Mouse (Mus musculus): ENCODE results near the gene Tbc1d19. TPM values are rescaled to one million over a fixed set of nuclear protein-coding genes. Genes with fewer than 3 reads are reported as not detected.

The Tbc1d19 gene
- 41.7 and 43.2 TPM in 2 replicates for polyA plus RNA-seq (2015; fragmentation: Nextera tagmentation; extraction: Ambion mirVana)

GRCm38 (mm10) chr5:53809115-53809991 lies at the start of gene Tbc1d19:
Gene Tbc1d19, plus strand, starts transcription at chr5:53809606.
- H3K9me3 ChIP-seq (replicated peaks): no peaks in the 10 kb centered on the region
- peak within 1 kb of the TSS; percentile 66 for H3K9ac ChIP-seq
- WGBS: 6% methylated on average over 36 of the region's 36 CpGs
- H3K4me2 ChIP-seq (replicated peaks): peak within 1 kb of the TSS; percentile 54
- H3K4me3 ChIP-seq (replicated peaks): peak within 1 kb of the TSS; percentile 92
- 0 out of 2 replicates have a peak, but pooled peaks cover 8% of the 10 kb centered on the region for H3K4me1 ChIP-seq
- H3K27me3 ChIP-seq: no peaks in the 10 kb centered on the region
- peak; percentile 96 for ATAC-seq (ENCODE audit: insufficient number of reproducible peaks, low FRiP score, low TSS enrichment, low read depth)
- no peak within 1 kb of the TSS for H3K27ac ChIP-seq (replicated peaks)
- no peaks in the 10 kb centered on the region for H3K36me3 ChIP-seq

DNA sequence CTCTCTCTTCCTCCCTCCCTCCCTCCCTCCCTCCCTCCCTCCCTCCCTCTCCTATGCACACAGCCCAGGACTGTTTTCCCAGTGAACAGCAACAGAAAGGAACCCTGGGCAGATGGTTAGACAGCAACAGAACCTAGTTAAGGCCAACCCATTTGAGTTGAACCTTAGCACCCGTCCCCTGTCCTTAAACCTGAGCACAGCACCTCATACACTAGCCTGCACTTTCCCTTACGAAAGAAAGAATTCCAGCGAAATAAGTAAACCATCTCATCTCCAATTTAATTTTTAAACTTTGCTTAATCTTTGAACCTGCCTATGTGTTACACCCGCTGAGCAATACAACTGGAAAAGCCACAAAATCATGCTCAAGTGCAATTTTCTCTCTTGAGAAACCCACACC lies 49.5 kb upstream of the Tbc1d19 start:
- Histone ChIP-seq H3K27ac (replicated peaks) (no peak overlapping the region), H3K9ac (no peak overlapping the region), H3K36me3 (no peaks in the 10 kb centered on the region), H3K4me1 (no peaks in the 10 kb centered on the region), H3K4me3 (replicated peaks) (no peak overlapping the region), H3K27me3 (no peaks in the 10 kb centered on the region), H3K9me3 (replicated peaks) (no peaks in the 10 kb centered on the region), H3K4me2 (replicated peaks) (no peak overlapping the region)
- 78% methylated on average over 4 of the region's 4 CpGs for WGBS
- ATAC-seq (ENCODE audit: insufficient number of reproducible peaks, low FRiP score, low TSS enrichment, low read depth): no peak

- H3K27ac ChIP-seq (replicated peaks): no peak overlapping the region
- WGBS: 64% methylated on average over 3 of the region's 3 CpGs
- no peak overlapping the region for H3K4me2 ChIP-seq (replicated peaks)
- H3K4me3 ChIP-seq (replicated peaks): no peak overlapping the region
- H3K27me3 ChIP-seq: no peaks in the 10 kb centered on the region
- no peak for ATAC-seq (ENCODE audit: insufficient number of reproducible peaks, low FRiP score, low TSS enrichment, low read depth)
- no peaks in the 10 kb centered on the region for H3K9me3 ChIP-seq (replicated peaks)
- no peak overlapping the region for H3K9ac ChIP-seq
- no peaks in the 10 kb centered on the region for H3K36me3 ChIP-seq
- H3K4me1 ChIP-seq: no peaks in the 10 kb centered on the region
Observed at GRCm38 (mm10) chr5:53760914-53761313, 48.5 kb upstream of the Tbc1d19 start.

- Histone ChIP-seq H3K36me3 (no peaks in the 10 kb centered on the region), H3K27ac (replicated peaks) (no peak overlapping the region), H3K4me2 (replicated peaks) (no peak overlapping the region), H3K9ac (no peak overlapping the region), H3K9me3 (replicated peaks) (no peaks in the 10 kb centered on the region), H3K27me3 (no peaks in the 10 kb centered on the region), H3K4me3 (replicated peaks) (no peak overlapping the region), H3K4me1 (no peaks in the 10 kb centered on the region)
- WGBS: 79% methylated on average over 3 of the region's 3 CpGs
- no peak for ATAC-seq (ENCODE audit: insufficient number of reproducible peaks, low FRiP score, low TSS enrichment, low read depth)
Observed at GRCm38 (mm10) chr5:53761346-53761745, 48.1 kb upstream of the Tbc1d19 start.

GRCm38 (mm10) chr5:53784818-53785520 lies 24.4 kb upstream of the Tbc1d19 start:
- H3K9ac ChIP-seq: no peak overlapping the region
- no peak for ATAC-seq (ENCODE audit: insufficient number of reproducible peaks, low FRiP score, low TSS enrichment, low read depth)
- no peaks in the 10 kb centered on the region for H3K27me3 ChIP-seq
- H3K4me1 ChIP-seq: no peaks in the 10 kb centered on the region
- WGBS: 56% methylated on average over 12 of the region's 12 CpGs
- no peak overlapping the region for H3K4me2 ChIP-seq (replicated peaks)
- H3K27ac ChIP-seq (replicated peaks): no peak overlapping the region
- H3K9me3 ChIP-seq (replicated peaks): no peaks in the 10 kb centered on the region
- H3K4me3 ChIP-seq (replicated peaks): no peak overlapping the region
- H3K36me3 ChIP-seq: no peaks in the 10 kb centered on the region

DNA sequence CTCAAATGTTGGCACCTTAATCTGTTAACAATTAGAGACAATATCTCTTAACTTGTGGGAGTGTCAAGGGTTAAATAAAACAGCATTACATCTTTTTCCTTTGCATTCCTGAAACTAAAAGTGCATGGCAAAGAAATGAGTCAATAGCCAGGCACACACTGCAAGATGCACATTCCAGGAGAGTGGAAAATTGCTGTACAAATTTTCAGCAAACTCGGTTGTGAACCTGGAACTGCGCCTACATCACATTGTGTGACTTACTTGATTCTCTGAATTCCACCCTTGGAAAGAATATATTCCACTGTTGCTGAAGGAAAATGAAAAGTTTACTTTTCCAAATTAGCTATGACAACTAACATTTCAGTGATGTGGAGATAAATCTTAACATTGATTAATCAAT lies 8.0 kb upstream of the Tbc1d19 start:
- Histone ChIP-seq H3K27ac (replicated peaks) (no peak overlapping the region), H3K9ac (no peak overlapping the region), H3K27me3 (no peaks in the 10 kb centered on the region), H3K4me3 (replicated peaks) (no peak overlapping the region), H3K4me2 (replicated peaks) (no peak overlapping the region), H3K9me3 (replicated peaks) (no peaks in the 10 kb centered on the region), H3K36me3 (no peaks in the 10 kb centered on the region), H3K4me1 (no peaks in the 10 kb centered on the region)
- WGBS: 43% methylated on average over 2 of the region's 2 CpGs
- ATAC-seq (ENCODE audit: insufficient number of reproducible peaks, low FRiP score, low TSS enrichment, low read depth): no peak

DNA sequence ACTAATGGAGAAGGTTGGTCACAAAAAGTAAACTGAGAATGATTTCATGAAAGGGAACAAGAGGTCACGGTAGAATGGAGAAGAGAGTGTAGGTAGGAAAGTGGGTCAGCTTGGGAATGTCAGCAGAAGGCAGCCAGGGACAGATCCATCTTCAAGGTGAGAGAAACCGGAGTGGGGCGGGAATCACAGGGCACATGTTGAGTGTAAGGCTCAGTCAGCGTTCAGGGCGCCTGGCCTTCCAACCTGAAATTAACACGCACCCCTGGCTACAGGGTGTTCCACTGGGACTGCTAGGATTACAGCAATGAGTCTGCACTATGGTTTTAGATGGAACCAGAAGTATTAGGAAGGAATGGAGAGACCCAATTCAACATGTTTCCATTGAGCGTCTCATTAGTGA lies 10.3 kb downstream of the Tbc1d19 start:
- WGBS: 90% methylated on average over 7 of the region's 7 CpGs
- no peak for ATAC-seq (ENCODE audit: insufficient number of reproducible peaks, low FRiP score, low TSS enrichment, low read depth)
- no peaks in the 10 kb centered on the region for H3K27me3 ChIP-seq

GRCm38 (mm10) chr5:53825886-53826285 lies 16.5 kb downstream of the Tbc1d19 start:
- no peak for ATAC-seq (ENCODE audit: insufficient number of reproducible peaks, low FRiP score, low TSS enrichment, low read depth)
- Histone ChIP-seq H3K36me3 (no peaks in the 10 kb centered on the region), H3K9ac (no peak overlapping the region), H3K4me1 (no peaks in the 10 kb centered on the region), H3K27me3 (no peaks in the 10 kb centered on the region), H3K4me2 (replicated peaks) (no peak overlapping the region), H3K27ac (replicated peaks) (no peak overlapping the region), H3K9me3 (replicated peaks) (no peaks in the 10 kb centered on the region), H3K4me3 (replicated peaks) (no peak overlapping the region)
- 75% methylated on average over 7 of the region's 7 CpGs for WGBS

More for the DNA sequence above, 10.3 kb downstream of the Tbc1d19 start:
- no peak overlapping the region for H3K4me2 ChIP-seq (replicated peaks)
- H3K9me3 ChIP-seq (replicated peaks): no peaks in the 10 kb centered on the region
- H3K9ac ChIP-seq: no peak overlapping the region
- H3K27ac ChIP-seq (replicated peaks): no peak overlapping the region
- H3K4me3 ChIP-seq (replicated peaks): no peak overlapping the region
- H3K36me3 ChIP-seq: no peaks in the 10 kb centered on the region
- H3K4me1 ChIP-seq: no peaks in the 10 kb centered on the region

DNA sequence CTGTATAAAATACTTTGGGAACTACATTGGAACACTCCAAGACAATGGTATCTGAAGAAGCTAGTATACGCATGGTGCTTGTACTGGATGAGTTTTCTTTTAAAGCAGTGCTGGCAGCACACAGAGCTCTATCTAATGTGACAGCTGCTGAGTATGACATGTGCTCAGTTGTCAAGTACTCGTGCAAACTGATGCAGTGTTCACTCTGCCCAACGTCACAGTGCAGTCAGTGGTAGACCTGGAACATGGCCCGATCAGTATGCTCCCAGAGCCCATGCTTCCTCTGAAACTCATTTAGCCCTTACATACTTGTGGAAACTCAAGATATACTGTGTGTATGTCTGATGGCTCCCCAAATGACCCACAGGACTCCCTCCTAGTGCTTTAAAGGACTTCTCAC lies 25.1 kb downstream of the Tbc1d19 start:
- Histone ChIP-seq H3K27ac (replicated peaks) (no peak overlapping the region), H3K9me3 (replicated peaks) (no peaks in the 10 kb centered on the region), H3K36me3 (no peaks in the 10 kb centered on the region; the same call in 1 of the 2 replicates), H3K9ac (no peak overlapping the region), H3K4me1 (no peaks in the 10 kb centered on the region), H3K27me3 (no peaks in the 10 kb centered on the region), H3K4me2 (replicated peaks) (no peak overlapping the region), H3K4me3 (replicated peaks) (no peak overlapping the region)
- no peak for ATAC-seq (ENCODE audit: insufficient number of reproducible peaks, low FRiP score, low TSS enrichment, low read depth)
- 81% methylated on average over 4 of the region's 4 CpGs for WGBS

DNA sequence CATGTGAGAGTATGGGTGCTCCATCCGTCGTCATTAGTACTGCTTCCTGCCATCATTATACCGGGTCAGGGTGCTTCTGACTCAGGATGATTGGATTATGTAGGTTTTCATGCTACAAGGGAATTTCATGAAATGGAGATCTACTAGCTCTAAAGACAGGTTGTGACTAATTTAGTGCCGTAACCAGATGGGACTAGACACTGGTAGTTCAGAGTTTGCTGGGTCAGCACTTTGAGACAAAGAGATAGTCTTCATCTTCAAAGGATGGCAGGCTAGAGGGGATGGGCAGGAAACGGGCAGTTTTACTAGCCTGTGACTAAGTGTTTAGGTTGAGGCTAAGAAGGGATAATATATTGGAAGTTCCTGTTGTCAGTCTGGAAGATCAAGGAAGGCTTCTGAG lies 31.9 kb downstream of the Tbc1d19 start:
- no peak overlapping the region for H3K27ac ChIP-seq (replicated peaks)
- no peaks in the 10 kb centered on the region for H3K27me3 ChIP-seq
- no peak for ATAC-seq (ENCODE audit: insufficient number of reproducible peaks, low FRiP score, low TSS enrichment, low read depth)
- no peaks in the 10 kb centered on the region for H3K9me3 ChIP-seq (replicated peaks)
- H3K4me3 ChIP-seq (replicated peaks): no peak overlapping the region
- H3K4me1 ChIP-seq: no peaks in the 10 kb centered on the region
- no peak overlapping the region for H3K4me2 ChIP-seq (replicated peaks)
- 79% methylated on average over 5 of the region's 5 CpGs for WGBS
- H3K36me3 ChIP-seq: 0 out of 2 replicates have a peak, but pooled peaks cover 2% of the 10 kb centered on the region
- H3K9ac ChIP-seq: no peak overlapping the region

- 50% methylated on average over 2 of the region's 2 CpGs for WGBS
- Histone ChIP-seq H3K9me3 (replicated peaks) (no peaks in the 10 kb centered on the region), H3K27me3 (no peaks in the 10 kb centered on the region), H3K4me2 (replicated peaks) (no peak overlapping the region), H3K4me1 (no peaks in the 10 kb centered on the region), H3K27ac (replicated peaks) (no peak overlapping the region), H3K9ac (no peak overlapping the region), H3K4me3 (replicated peaks) (no peak overlapping the region), H3K36me3 (peaks cover 12% of the 10 kb centered on the region; the same call in 1 of the 2 replicates)
- ATAC-seq (ENCODE audit: insufficient number of reproducible peaks, low FRiP score, low TSS enrichment, low read depth): no peak
Observed at GRCm38 (mm10) chr5:53848294-53848942, 39.0 kb downstream of the Tbc1d19 start.
